Mouse (Mus musculus): ENCODE results near the gene Acot13. TPM values are rescaled to one million over a fixed set of nuclear protein-coding genes. Genes with fewer than 3 reads are reported as not detected.

Gene Acot13
- total RNA-seq (2014; fragmentation: Nextera tagmentation) = 134 TPM in 2 replicates
- total RNA-seq (2017) = 105 and 110 TPM in 2 replicates
- 59.2 and 59.6 TPM in 2 replicates for polyA plus RNA-seq (2012)

- no peaks in the 10 kb centered on the region for H3K27me3 ChIP-seq (ENCODE audit: insufficient read depth, low read length)
- H3K36me3 ChIP-seq (replicated peaks) = peaks cover 43% of the 10 kb centered on the region
- ATAC-seq (ENCODE audit: extremely low read depth, insufficient number of reproducible peaks, low FRiP score, poor library complexity, severe bottlenecking) (peak; percentile 66), DNase-seq (ENCODE audit: low spot score) (peak; percentile 93)
- H3K4me1 ChIP-seq (ENCODE audit: insufficient read depth, low read depth, low read length) = peaks cover 25% of the 10 kb centered on the region
- H3K4me3 ChIP-seq (ENCODE audit: low read depth, low read length) = peak within 1 kb of the TSS; percentile 96
- H3K9me3 ChIP-seq (replicated peaks) = no peaks in the 10 kb centered on the region
- no peak for TF ChIP-seq TAL1 (conservative IDR thresholded peaks at IDR 0.05; ENCODE audit: low read depth, low read length)
- no peak for TF ChIP-seq POLR2AphosphoS5 (IDR thresholded peaks at IDR 0.05; ENCODE audit: insufficient replicate concordance, low read depth, low read length)
- no peak for TF ChIP-seq GATA1 (IDR thresholded peaks at IDR 0.05; ENCODE audit: borderline replicate concordance, low read length)
- TF ChIP-seq GATA2 (IDR thresholded peaks at IDR 0.05; ENCODE audit: borderline replicate concordance, low read depth, low read length) = no peak
- no peak for TF ChIP-seq CTCF (IDR thresholded peaks at IDR 0.05; ENCODE audit: low read depth, low read length)
Observed at GRCm38 (mm10) chr13:24831353-24832130, at the start of gene Acot13, which contains the start of gene Tdp2. Gene Acot13, minus strand, starts transcription at chr13:24831540. Gene Tdp2, plus strand, starts transcription at chr13:24831679.

DNA sequence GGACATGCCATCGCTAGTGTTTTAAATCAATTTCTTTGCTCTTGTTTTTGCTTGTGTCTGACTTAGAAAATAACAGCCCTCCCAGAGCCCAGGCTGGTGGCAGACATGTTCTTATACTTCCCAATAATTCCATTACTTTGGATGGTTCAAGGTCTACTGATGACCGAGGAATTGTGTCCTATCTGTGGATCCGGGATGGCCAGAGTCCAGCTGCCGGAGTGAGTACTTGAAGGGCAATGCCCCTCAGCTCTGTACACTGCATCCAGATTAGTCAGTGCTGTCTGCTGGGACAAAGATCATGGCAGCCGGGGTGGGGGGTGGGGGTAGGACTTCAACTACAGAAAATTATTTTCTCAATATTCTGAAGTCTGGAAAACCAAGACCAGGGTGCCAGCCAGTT lies 49.4 kb upstream of the Acot13 start:
- no peak for TF ChIP-seq POLR2AphosphoS5 (IDR thresholded peaks at IDR 0.05; ENCODE audit: insufficient replicate concordance, low read depth, low read length)
- TF ChIP-seq TAL1 (conservative IDR thresholded peaks at IDR 0.05; ENCODE audit: low read depth, low read length) = no peak
- no peak for TF ChIP-seq GATA2 (IDR thresholded peaks at IDR 0.05; ENCODE audit: borderline replicate concordance, low read depth, low read length)
- no peak for TF ChIP-seq GATA1 (IDR thresholded peaks at IDR 0.05; ENCODE audit: borderline replicate concordance, low read length)
- no peak for TF ChIP-seq CTCF (IDR thresholded peaks at IDR 0.05; ENCODE audit: low read depth, low read length)
- peaks cover 9% of the 10 kb centered on the region for H3K27me3 ChIP-seq (ENCODE audit: insufficient read depth, low read length)
- no peak for DNase-seq (ENCODE audit: low spot score)
- H3K4me1 ChIP-seq (ENCODE audit: insufficient read depth, low read depth, low read length) = no peaks in the 10 kb centered on the region
- H3K9me3 ChIP-seq (replicated peaks) = no peaks in the 10 kb centered on the region; the same call in 1 of the 2 replicates
- no peak overlapping the region for H3K4me3 ChIP-seq (ENCODE audit: low read depth, low read length)
- ATAC-seq (ENCODE audit: extremely low read depth, insufficient number of reproducible peaks, low FRiP score, poor library complexity, severe bottlenecking) = no peak
- no peaks in the 10 kb centered on the region for H3K36me3 ChIP-seq (replicated peaks)

DNA sequence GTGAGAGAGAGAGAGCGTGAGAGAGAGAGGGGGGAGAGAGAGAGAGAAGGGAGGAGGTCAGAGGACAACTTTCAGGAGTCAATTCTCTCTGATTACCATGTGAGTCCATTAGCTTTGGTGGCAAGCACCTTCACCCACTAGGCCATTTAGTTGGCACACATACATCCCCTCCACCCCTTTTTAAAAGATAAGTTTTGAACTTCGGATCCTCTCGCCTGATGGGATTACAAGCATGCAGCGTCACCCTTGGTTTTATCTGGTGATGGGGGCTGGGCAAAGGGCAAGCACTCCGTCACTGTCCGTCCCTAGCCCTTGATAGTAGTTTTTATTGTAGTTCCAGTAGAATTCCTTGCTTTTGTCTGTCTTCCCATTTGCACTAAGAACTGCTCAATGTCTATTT lies 48.9 kb upstream of the Acot13 start:
- Histone ChIP-seq H3K4me1 (ENCODE audit: insufficient read depth, low read depth, low read length) (no peaks in the 10 kb centered on the region), H3K27me3 (ENCODE audit: insufficient read depth, low read length) (peaks cover 13% of the 10 kb centered on the region), H3K4me3 (ENCODE audit: low read depth, low read length) (no peak overlapping the region), H3K9me3 (replicated peaks) (no peaks in the 10 kb centered on the region; the same call in 1 of the 2 replicates), H3K36me3 (replicated peaks) (no peaks in the 10 kb centered on the region)
- ATAC-seq (ENCODE audit: extremely low read depth, insufficient number of reproducible peaks, low FRiP score, poor library complexity, severe bottlenecking) = no peak
- TF ChIP-seq POLR2AphosphoS5 (IDR thresholded peaks at IDR 0.05; ENCODE audit: insufficient replicate concordance, low read depth, low read length) (no peak), TAL1 (conservative IDR thresholded peaks at IDR 0.05; ENCODE audit: low read depth, low read length) (no peak), CTCF (IDR thresholded peaks at IDR 0.05; ENCODE audit: low read depth, low read length) (no peak), GATA2 (IDR thresholded peaks at IDR 0.05; ENCODE audit: borderline replicate concordance, low read depth, low read length) (no peak), GATA1 (IDR thresholded peaks at IDR 0.05; ENCODE audit: borderline replicate concordance, low read length) (no peak)
- DNase-seq (ENCODE audit: low spot score) = no peak

- DNase-seq (ENCODE audit: low spot score) = no peak
- Histone ChIP-seq H3K27me3 (ENCODE audit: insufficient read depth, low read length) (peaks cover 13% of the 10 kb centered on the region), H3K9me3 (replicated peaks) (no peaks in the 10 kb centered on the region; the same call in 1 of the 2 replicates), H3K4me3 (ENCODE audit: low read depth, low read length) (no peak overlapping the region), H3K4me1 (ENCODE audit: insufficient read depth, low read depth, low read length) (no peaks in the 10 kb centered on the region), H3K36me3 (replicated peaks) (no peaks in the 10 kb centered on the region)
- TF ChIP-seq TAL1 (conservative IDR thresholded peaks at IDR 0.05; ENCODE audit: low read depth, low read length) = no peak
- no peak for TF ChIP-seq CTCF (IDR thresholded peaks at IDR 0.05; ENCODE audit: low read depth, low read length)
- TF ChIP-seq GATA2 (IDR thresholded peaks at IDR 0.05; ENCODE audit: borderline replicate concordance, low read depth, low read length) = no peak
- TF ChIP-seq POLR2AphosphoS5 (IDR thresholded peaks at IDR 0.05; ENCODE audit: insufficient replicate concordance, low read depth, low read length) = no peak
- TF ChIP-seq GATA1 (IDR thresholded peaks at IDR 0.05; ENCODE audit: borderline replicate concordance, low read length) = no peak
- ATAC-seq (ENCODE audit: extremely low read depth, insufficient number of reproducible peaks, low FRiP score, poor library complexity, severe bottlenecking) = no peak
Observed at GRCm38 (mm10) chr13:24879359-24880040, 48.2 kb upstream of the Acot13 start.

DNA sequence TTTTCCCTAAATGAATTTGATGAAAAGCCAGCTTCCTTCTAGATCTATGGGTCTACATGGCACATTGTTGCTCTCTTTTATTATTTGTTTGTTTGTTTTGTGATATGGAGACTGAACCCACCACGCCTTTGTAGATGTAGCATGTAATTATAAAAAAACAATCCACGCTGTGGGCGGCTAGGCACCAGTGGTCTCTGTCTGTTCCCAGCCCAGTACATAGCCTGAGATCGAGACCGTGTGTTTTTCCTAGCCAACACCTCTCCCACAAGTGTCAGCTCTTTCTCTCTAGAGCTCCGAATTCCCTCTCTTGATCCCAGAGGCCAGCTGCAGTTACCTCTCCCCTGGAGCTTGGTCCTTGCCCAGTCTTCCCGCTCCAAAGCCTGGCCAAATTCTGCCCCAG lies 36.9 kb upstream of the Acot13 start:
- ATAC-seq (ENCODE audit: extremely low read depth, insufficient number of reproducible peaks, low FRiP score, poor library complexity, severe bottlenecking) = no peak

GRCm38 (mm10) chr13:24867789-24868188 lies 36.4 kb upstream of the Acot13 start:
- TF ChIP-seq TAL1 (conservative IDR thresholded peaks at IDR 0.05; ENCODE audit: low read depth, low read length) (no peak), GATA1 (IDR thresholded peaks at IDR 0.05; ENCODE audit: borderline replicate concordance, low read length) (no peak)
- Histone ChIP-seq H3K4me1 (ENCODE audit: insufficient read depth, low read depth, low read length) (peaks cover 8% of the 10 kb centered on the region), H3K9me3 (replicated peaks) (no peaks in the 10 kb centered on the region), H3K4me3 (ENCODE audit: low read depth, low read length) (no peak overlapping the region), H3K27me3 (ENCODE audit: insufficient read depth, low read length) (peaks cover 32% of the 10 kb centered on the region), H3K36me3 (replicated peaks) (no peaks in the 10 kb centered on the region)
- DNase-seq (ENCODE audit: low spot score) = no peak
- no peak for ATAC-seq (ENCODE audit: extremely low read depth, insufficient number of reproducible peaks, low FRiP score, poor library complexity, severe bottlenecking)

More for the DNA sequence above, 36.9 kb upstream of the Acot13 start:
- no peaks in the 10 kb centered on the region for H3K36me3 ChIP-seq (replicated peaks)
- peaks cover 36% of the 10 kb centered on the region for H3K27me3 ChIP-seq (ENCODE audit: insufficient read depth, low read length)
- peaks cover 8% of the 10 kb centered on the region for H3K4me1 ChIP-seq (ENCODE audit: insufficient read depth, low read depth, low read length)
- no peak for DNase-seq (ENCODE audit: low spot score)
- no peaks in the 10 kb centered on the region for H3K9me3 ChIP-seq (replicated peaks)
- no peak overlapping the region for H3K4me3 ChIP-seq (ENCODE audit: low read depth, low read length)
- no peak for TF ChIP-seq TAL1 (conservative IDR thresholded peaks at IDR 0.05; ENCODE audit: low read depth, low read length)
- TF ChIP-seq POLR2AphosphoS5 (IDR thresholded peaks at IDR 0.05; ENCODE audit: insufficient replicate concordance, low read depth, low read length) = no peak
- no peak for TF ChIP-seq GATA1 (IDR thresholded peaks at IDR 0.05; ENCODE audit: borderline replicate concordance, low read length)
- TF ChIP-seq CTCF (IDR thresholded peaks at IDR 0.05; ENCODE audit: low read depth, low read length) = no peak
- no peak for TF ChIP-seq GATA2 (IDR thresholded peaks at IDR 0.05; ENCODE audit: borderline replicate concordance, low read depth, low read length)

Measured in G1E (cell line).